Mouse (Mus musculus) forebrain, embryonic 15.5 days (tissue): ENCODE results near the gene Arhgap42. TPM values are rescaled to one million over a fixed set of nuclear protein-coding genes. Genes with fewer than 3 reads are reported as not detected.

ENCODE experiments used
- ATAC-seq: fragments of 200-750 bp; cut with Nextera tagmentation; replicated peaks from 2 replicates; pipeline ENCODE4 v1.8.0; 2017; ENCODE audit warnings: mild to moderate bottlenecking, moderate TSS enrichment, moderate library complexity
- H3K27ac ChIP-seq: fragments of 300-500 bp; sonication (generic); replicated peaks from 2 replicates; pipeline ENCODE4 v1.5.1; 2015; ENCODE audit warnings: mild to moderate bottlenecking, inconsistent platforms
- H3K27me3 ChIP-seq: fragments of 300-500 bp; sonication (generic); 2 replicates; pipeline ENCODE4 v1.6.1; 2015; ENCODE audit warnings: inconsistent platforms
- H3K36me3 ChIP-seq: fragments of 300-500 bp; sonication (generic); 2 replicates; pipeline ENCODE4 v1.6.1; 2015; ENCODE audit warnings: mild to moderate bottlenecking, inconsistent platforms
- H3K4me1 ChIP-seq: fragments of 300-500 bp; sonication (generic); 2 replicates; pipeline ENCODE4 v1.6.1; 2015; ENCODE audit warnings: inconsistent platforms
- H3K4me2 ChIP-seq: fragments of 300-500 bp; sonication (generic); replicated peaks from 2 replicates; pipeline ENCODE4 v1.6.1; 2015; ENCODE audit warnings: mild to moderate bottlenecking, inconsistent platforms
- H3K4me3 ChIP-seq: fragments of 300-500 bp; sonication (generic); 2 replicates; pipeline ENCODE4 v1.5.1; 2015; ENCODE audit warnings: mild to moderate bottlenecking, inconsistent platforms
- H3K9ac ChIP-seq: fragments of 300-500 bp; sonication (generic); replicated peaks from 2 replicates; pipeline ENCODE4 v1.6.1; 2015; ENCODE audit warnings: mild to moderate bottlenecking, inconsistent platforms
- H3K9me3 ChIP-seq: fragments of 300-500 bp; sonication (generic); 2 replicates; pipeline ENCODE4 v1.6.1; 2016; ENCODE audit warnings: inconsistent platforms
- WGBS: fragments of 180-500 bp; shearing (Covaris S2); methylation state at CpG from one replicate; pipeline ENCODE4 v1.1.7; 2015; ENCODE audit warnings: mixed read lengths; 5-methylcytosine and 5-hydroxymethylcytosine counted together
- polyA plus RNA-seq: library from polyadenylated mRNA; unstranded; fragments of >200 nt; fragmentation: Nextera tagmentation; extraction: Ambion mirVana; gene quantifications from 2 replicates; pipeline ENCODE4 v1.2.1, GENCODE M21; 2015

The Arhgap42 gene
- polyA plus RNA-seq, 1 experiment from 2014 or later: 22.7 TPM

- WGBS: 91% methylated on average over 4 of the region's 4 CpGs
These were observed 73.2 kb downstream of the Arhgap42 start for GRCm38 (mm10) chr9:9165641-9166063.

GRCm38 (mm10) chr9:9160736-9161135, 78.2 kb downstream of the Arhgap42 start:
- Histone ChIP-seq H3K36me3 (no peaks in the 10 kb centered on the region), H3K9ac (no peak overlapping the region), H3K9me3 (no peaks in the 10 kb centered on the region), H3K4me3 (no peak overlapping the region), H3K4me1 (no peaks in the 10 kb centered on the region), H3K4me2 (no peak overlapping the region), H3K27ac (no peak overlapping the region), H3K27me3 (no peaks in the 10 kb centered on the region)
- ATAC-seq: no peak
- 25% methylated on average over 3 of the region's 3 CpGs for whole genome bisulfite sequencing

More at GRCm38 (mm10) chr9:9165641-9166063, 73.2 kb downstream of the Arhgap42 start:
- H3K9me3 ChIP-seq: no peaks in the 10 kb centered on the region
- H3K27ac ChIP-seq: no peak overlapping the region
- ATAC-seq: no peak
- no peak overlapping the region for H3K4me2 ChIP-seq
- no peak overlapping the region for H3K9ac ChIP-seq
- no peak overlapping the region for H3K4me3 ChIP-seq
- H3K4me1 ChIP-seq: no peaks in the 10 kb centered on the region
- H3K27me3 ChIP-seq: no peaks in the 10 kb centered on the region
- no peaks in the 10 kb centered on the region for H3K36me3 ChIP-seq

DNA sequence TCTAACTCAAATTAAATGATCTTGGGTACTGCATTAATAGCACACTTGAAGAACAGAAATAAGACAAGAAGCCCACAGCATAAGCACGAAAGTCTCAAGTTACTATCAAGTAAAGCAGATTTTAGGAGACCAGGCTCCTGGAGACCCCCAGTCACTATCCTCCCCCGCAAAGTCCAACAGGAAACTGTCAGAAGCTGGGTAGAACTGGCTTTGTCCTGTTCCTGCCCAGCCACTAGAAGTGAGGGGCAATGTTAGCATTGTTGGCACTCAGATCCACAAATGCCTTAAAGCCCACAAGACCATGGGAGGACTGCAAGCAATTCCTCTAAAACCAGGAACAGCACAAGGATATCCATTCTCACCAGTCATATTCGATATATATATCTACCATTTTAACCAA, 80.7 kb downstream of the Arhgap42 start:
- Histone ChIP-seq H3K9me3 (no peaks in the 10 kb centered on the region), H3K4me3 (no peak overlapping the region), H3K27me3 (no peaks in the 10 kb centered on the region), H3K9ac (no peak overlapping the region), H3K4me1 (no peaks in the 10 kb centered on the region), H3K4me2 (no peak overlapping the region), H3K27ac (no peak overlapping the region), H3K36me3 (no peaks in the 10 kb centered on the region)
- 92% methylated on average over 3 of the region's 3 CpGs for WGBS
- ATAC-seq: no peak

GRCm38 (mm10) chr9:9157425-9157824, 81.5 kb downstream of the Arhgap42 start:
- H3K9ac ChIP-seq: no peak overlapping the region
- no peak for ATAC-seq

GRCm38 (mm10) chr9:9154636-9155035, 84.3 kb downstream of the Arhgap42 start:
- Histone ChIP-seq H3K9me3 (no peaks in the 10 kb centered on the region), H3K4me2 (no peak overlapping the region), H3K27ac (no peak overlapping the region), H3K9ac (no peak overlapping the region), H3K36me3 (no peaks in the 10 kb centered on the region), H3K4me3 (no peak overlapping the region), H3K4me1 (no peaks in the 10 kb centered on the region), H3K27me3 (no peaks in the 10 kb centered on the region)
- WGBS: 94% methylated on average over 3 of the region's 3 CpGs
- no peak for ATAC-seq

More at GRCm38 (mm10) chr9:9157425-9157824, 81.5 kb downstream of the Arhgap42 start:
- Histone ChIP-seq H3K27me3 (no peaks in the 10 kb centered on the region), H3K27ac (no peak overlapping the region), H3K36me3 (no peaks in the 10 kb centered on the region), H3K9me3 (no peaks in the 10 kb centered on the region), H3K4me3 (no peak overlapping the region), H3K4me1 (no peaks in the 10 kb centered on the region), H3K4me2 (no peak overlapping the region)
- whole genome bisulfite sequencing: 57% methylated on average over 2 of the region's 2 CpGs

DNA sequence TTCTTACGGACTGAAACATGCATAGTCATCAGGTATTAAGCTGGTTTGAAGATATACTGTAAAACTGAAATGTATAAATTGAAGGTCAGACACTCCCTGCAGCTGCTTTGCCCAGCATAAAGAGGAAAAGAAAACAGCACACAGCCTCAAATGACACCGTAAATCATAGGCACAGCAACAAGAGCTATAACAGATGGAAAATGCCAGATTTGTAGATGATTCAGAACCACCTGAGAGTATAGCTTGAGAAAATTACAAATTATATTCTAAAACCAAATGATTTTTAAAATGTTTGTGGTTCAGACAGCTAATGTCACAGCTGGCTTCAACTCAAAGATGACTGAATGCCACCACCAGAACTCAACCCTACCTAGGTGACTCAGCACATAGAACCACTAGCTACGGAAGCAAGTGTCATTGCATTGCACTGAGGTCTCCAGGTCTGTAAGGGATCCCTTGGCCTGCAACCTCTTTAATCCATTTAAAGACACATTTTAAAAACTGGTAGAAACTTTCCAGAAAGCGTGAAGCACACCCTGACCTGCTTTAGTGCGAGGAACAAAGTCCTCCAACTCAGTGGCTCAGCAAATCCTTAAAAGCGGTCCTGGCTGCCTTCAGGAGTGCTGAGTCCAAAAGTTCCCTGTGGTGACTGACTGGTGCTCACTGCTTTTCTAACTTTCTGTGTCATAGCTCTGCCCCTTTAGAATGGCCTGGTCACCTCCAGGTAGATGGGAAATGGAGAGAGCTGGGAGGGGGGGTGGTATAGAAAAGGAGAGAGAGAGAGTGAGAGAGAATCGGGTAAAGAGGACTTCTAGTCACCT, 94.4 kb downstream of the Arhgap42 start:
- Histone ChIP-seq H3K4me1 (no peaks in the 10 kb centered on the region), H3K9me3 (no peaks in the 10 kb centered on the region), H3K9ac (no peak overlapping the region), H3K36me3 (no peaks in the 10 kb centered on the region), H3K4me3 (no peak overlapping the region), H3K4me2 (no peak overlapping the region), H3K27ac (no peak overlapping the region), H3K27me3 (no peaks in the 10 kb centered on the region)
- no peak for ATAC-seq
- 95% methylated on average over 7 of the region's 7 CpGs for WGBS

DNA sequence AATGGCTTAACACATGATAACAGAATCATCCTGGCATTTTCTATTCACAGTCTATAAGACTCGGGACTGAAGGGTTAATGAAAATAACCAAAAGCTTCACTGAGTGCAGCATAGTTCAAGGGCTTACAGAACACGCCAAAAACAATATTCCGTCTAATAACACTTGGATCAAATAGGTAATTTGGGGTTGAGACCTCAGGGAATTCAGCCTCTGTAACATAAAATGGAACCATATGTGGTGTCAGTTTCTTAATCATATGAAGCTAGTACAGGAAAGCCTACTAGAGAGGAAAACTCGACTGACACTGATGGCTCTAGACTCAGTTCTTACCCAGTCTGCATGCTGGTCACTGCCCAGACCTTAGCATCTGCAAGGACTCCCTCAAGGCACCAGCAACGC, 95.8 kb downstream of the Arhgap42 start:
- no peak overlapping the region for H3K9ac ChIP-seq
- H3K4me3 ChIP-seq: no peak overlapping the region
- H3K4me1 ChIP-seq: no peaks in the 10 kb centered on the region
- 70% methylated on average over 5 of the region's 5 CpGs for WGBS
- no peak overlapping the region for H3K27ac ChIP-seq
- H3K9me3 ChIP-seq: no peaks in the 10 kb centered on the region
- H3K4me2 ChIP-seq: no peak overlapping the region
- no peak for ATAC-seq
- H3K36me3 ChIP-seq: no peaks in the 10 kb centered on the region
- H3K27me3 ChIP-seq: no peaks in the 10 kb centered on the region

GRCm38 (mm10) chr9:9142561-9142960, 96.3 kb downstream of the Arhgap42 start:
- Histone ChIP-seq H3K36me3 (no peaks in the 10 kb centered on the region), H3K4me3 (no peak overlapping the region), H3K4me1 (no peaks in the 10 kb centered on the region), H3K27ac (no peak overlapping the region), H3K4me2 (no peak overlapping the region), H3K27me3 (no peaks in the 10 kb centered on the region), H3K9ac (no peak overlapping the region), H3K9me3 (no peaks in the 10 kb centered on the region)
- 48% methylated on average over 7 of the region's 7 CpGs for WGBS
- no peak for ATAC-seq

GRCm38 (mm10) chr9:9142144-9142543, 96.8 kb downstream of the Arhgap42 start:
- Histone ChIP-seq H3K4me1 (no peaks in the 10 kb centered on the region), H3K4me3 (no peak overlapping the region), H3K4me2 (no peak overlapping the region), H3K27ac (no peak overlapping the region), H3K9ac (no peak overlapping the region), H3K36me3 (no peaks in the 10 kb centered on the region), H3K9me3 (no peaks in the 10 kb centered on the region), H3K27me3 (no peaks in the 10 kb centered on the region)
- no peak for ATAC-seq
- WGBS: 61% methylated on average over 1 of the region's 1 CpGs

DNA sequence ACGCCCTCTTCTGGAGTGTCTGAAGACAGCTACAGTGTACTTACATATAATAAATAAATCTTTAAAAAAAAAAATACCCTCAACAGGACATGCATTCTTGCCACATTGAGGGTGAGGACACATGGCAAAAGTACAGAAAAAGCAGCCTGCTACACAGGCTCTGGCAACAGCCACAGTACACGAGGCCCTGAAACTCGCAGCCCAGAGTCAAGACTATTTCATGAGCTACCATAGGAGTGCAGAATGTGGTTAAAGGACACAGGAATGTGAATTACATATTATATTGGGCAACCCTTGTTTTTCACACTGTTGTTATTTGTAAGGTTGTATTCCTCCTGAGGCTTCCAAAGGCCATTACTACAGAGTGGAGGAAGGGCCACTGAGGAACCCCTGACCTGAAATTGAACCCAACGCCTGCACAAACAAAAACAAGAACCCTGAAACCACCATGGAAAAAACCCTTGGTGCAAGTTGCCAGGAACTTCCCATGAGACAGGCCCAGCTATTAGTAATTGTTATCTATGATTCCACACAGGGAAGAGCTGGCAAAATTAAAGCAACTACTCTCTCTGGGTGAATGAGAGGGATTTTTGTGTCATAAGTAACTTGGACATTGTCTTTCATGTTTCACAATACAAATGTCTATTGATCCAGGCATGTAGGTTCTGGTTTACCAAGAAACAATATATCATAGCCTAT, 109.8 kb downstream of the Arhgap42 start:
- Histone ChIP-seq H3K36me3 (no peaks in the 10 kb centered on the region), H3K4me2 (no peak overlapping the region), H3K27me3 (no peaks in the 10 kb centered on the region), H3K9ac (no peak overlapping the region), H3K4me1 (no peaks in the 10 kb centered on the region), H3K9me3 (no peaks in the 10 kb centered on the region), H3K4me3 (no peak overlapping the region), H3K27ac (no peak overlapping the region)
- 93% methylated on average over 4 of the region's 4 CpGs for whole genome bisulfite sequencing
- ATAC-seq: no peak

DNA sequence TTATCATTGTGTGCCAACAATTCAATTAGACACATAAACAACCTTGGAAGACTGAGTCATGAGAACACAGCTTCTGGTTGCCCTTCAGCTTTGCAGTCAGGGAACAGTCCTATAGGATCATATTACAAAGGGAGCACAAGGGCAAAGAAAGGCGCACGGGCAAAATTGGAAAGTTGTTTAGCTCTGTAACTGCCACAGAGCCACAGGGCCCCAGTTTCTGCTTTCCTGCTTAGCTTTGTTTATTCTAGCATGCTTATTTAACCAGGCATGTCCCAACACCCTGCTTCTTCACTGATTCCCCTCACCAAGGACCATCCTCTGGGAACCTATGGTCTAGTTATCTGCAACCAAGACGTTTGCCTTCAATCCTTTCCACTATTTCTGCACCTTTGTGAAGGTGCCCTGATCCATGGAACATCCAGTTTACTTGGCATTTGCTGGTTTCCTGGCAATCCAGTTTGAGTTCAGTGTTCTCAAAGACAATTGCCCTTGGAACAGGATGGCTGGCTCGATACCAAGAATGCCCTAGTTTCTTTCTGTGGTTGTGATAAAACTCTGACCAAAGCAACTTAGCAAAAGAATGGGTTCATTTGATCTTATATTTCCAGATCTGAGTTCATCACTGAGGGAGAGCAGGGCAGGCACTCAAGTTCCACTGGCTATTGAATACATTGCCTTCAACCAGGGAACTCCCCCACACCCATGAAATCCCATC, 111.7 kb downstream of the Arhgap42 start:
- H3K9ac ChIP-seq: no peak overlapping the region
- no peaks in the 10 kb centered on the region for H3K9me3 ChIP-seq
- H3K4me2 ChIP-seq: no peak overlapping the region
- no peak overlapping the region for H3K27ac ChIP-seq
- no peaks in the 10 kb centered on the region for H3K4me1 ChIP-seq
- H3K36me3 ChIP-seq: no peaks in the 10 kb centered on the region
- ATAC-seq: no peak
- H3K27me3 ChIP-seq: no peaks in the 10 kb centered on the region
- no peak overlapping the region for H3K4me3 ChIP-seq
- 40% methylated on average over 4 of the region's 4 CpGs for WGBS

- H3K27me3 ChIP-seq: no peaks in the 10 kb centered on the region
- no peak overlapping the region for H3K4me3 ChIP-seq
- 81% methylated on average over 2 of the region's 2 CpGs for WGBS
- H3K27ac ChIP-seq: no peak overlapping the region
- H3K4me2 ChIP-seq: no peak overlapping the region
- H3K36me3 ChIP-seq: no peaks in the 10 kb centered on the region
- ATAC-seq: no peak
- no peak overlapping the region for H3K9ac ChIP-seq
- no peaks in the 10 kb centered on the region for H3K4me1 ChIP-seq
- no peaks in the 10 kb centered on the region for H3K9me3 ChIP-seq
These were observed 114.7 kb downstream of the Arhgap42 start for GRCm38 (mm10) chr9:9124156-9124555.
